Mouse (Mus musculus) 3T3-L1 (cell line): Measurements from ENCODE around the gene Rbm11.

ENCODE experiments used
- DNase-seq: peaks from one replicate; pipeline ENCODE4 v3.0.0-alpha.2; 2015; ENCODE audit warnings: low read depth, low spot score

Gene Rbm11

DNA sequence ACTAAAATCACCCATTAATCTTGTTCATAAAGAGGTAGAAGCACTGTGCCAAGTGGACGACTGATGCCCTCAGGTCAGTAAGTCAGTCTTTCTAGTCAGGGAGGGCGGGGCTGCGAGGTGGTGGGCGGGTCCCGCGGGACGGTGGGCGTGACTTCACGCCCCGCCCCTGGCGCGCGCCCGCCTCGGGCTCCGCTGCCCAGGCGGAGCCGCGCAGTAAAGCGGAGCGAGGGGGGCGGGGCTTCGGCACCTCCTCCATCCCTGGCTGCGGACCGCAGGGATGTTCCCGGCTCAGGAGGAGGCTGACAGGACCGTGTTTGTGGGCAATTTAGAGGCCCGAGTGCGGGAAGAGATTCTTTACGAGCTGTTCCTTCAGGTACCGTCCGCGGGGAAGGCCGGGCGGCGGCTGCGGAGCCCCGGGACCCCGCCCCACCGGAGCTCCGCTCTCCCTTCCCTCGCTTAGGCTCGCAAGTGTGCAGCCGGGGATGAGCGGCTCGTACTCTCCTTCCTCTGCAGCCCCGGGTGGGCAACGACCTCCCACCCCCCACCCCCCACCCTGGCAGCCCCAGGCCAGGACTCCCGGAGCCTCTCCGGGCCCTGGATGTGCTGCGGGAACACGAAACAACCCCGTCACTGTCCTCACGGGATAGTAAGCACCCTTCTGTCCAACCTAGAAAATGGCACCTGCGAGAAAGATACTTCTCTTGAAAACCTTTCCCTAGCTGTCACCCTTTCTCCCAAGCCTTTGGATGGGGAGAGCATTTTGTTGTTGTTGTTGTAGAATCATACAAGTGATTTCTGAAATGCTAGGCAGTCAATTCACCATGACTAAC, at the start of gene Rbm11:
Gene Rbm11, plus strand, starts transcription at position 174 of the 830 bp plus-strand sequence.
- DNase-seq = no peak

DNA sequence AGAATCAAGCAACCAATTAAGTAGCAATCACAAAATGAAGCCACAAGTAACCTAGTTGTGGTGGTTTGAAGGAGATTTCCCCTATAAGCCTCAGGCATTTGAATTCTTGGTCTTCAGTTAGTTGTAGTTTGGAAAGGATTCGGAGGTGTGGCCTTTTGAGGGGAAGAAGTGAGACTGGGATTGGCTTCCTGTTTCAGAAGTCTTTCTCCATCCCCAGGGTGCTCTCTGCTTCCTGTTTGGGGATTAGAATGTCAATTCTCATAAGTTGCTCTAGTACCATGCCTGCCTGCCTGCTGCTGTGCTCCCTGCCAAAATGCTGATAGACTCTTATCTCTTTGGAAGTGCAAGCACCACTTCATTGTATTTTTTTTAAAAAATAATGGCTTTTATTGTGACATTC, 47.3 kb upstream of the Rbm11 start:
- no peak for DNase-seq

DNA sequence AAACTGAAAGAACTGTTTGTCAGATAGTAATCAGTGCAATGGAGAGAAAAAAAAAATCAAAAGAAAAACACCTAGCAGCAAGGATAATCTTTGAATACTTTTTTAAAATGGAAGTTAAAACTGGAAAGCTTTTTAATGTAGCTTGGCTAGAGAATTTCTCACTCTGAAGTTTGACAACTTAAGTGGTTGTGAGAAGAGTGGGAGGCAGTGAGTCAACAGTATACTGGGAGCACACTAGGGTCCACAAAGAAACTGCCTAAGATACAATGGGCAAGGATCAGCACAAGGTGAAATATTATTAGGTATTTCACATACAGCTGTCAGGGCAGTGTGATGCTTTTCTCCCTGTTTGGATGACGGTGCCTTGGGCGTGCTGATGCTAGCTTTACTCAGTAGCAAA, 29.7 kb upstream of the Rbm11 start:
- no peak for DNase-seq

DNA sequence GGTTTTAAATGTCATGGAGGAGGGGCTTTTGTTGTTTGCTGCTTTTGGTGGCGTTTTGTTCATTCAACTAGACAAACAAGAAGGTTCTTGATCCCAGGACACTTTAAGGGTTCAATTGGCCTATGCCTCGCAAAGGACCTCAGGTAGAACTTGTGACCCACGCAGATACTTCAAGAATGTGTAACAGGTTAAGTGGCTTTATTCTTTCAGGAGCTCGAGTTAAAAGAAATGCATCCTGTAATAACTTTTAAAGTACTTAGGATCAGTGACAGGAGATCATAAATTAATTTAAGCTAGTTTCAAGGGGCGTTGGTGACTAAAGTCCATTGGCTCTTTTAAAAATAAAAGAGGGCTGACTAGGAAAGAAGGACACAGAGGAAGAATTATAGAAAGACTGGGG, 10.4 kb upstream of the Rbm11 start:
- no peak for DNase-seq

DNA sequence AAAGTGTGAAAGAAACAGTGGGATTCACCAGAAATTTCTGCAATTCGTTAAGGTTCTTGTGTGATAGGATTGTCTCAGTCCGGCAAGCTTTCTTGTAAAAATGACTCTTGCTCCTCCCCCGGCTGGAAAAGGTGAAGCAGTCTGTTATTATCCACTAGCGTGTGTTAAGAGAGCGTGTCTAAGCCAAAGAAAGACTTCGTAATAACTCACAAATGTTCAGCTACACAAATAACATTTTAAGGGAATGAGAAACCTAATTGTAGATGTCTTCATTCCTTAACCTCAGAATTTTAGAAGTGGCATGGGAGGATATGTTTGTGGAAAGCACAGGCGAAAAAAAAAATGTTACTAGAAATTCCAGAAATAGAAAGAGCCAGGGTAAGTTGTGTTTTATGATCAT, 6.7 kb upstream of the Rbm11 start, which contains the start of gene Lipi:
Gene Lipi, minus strand, starts transcription at position 101 of the 400 bp plus-strand sequence.
- DNase-seq = no peak

DNA sequence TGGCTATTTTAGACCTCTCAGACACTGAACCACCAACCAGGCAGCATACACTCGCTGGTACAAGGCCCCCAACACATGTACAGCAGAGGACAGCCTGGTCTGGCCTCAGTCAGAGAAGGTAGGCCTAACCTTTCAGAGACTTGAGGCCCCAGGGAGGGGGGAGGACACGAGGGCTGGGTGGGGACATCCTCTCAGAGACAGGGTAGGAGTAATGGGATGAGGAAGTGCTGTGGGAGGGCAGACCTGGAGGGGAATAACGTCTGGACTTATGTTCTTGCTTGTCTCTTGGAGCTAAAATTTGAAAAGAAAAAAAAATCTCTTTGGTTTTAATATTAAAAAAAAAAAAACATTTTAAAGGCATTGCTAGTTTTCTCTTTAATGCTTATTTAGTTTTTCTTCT, 6.2 kb upstream of the Rbm11 start:
- DNase-seq = no peak

DNA sequence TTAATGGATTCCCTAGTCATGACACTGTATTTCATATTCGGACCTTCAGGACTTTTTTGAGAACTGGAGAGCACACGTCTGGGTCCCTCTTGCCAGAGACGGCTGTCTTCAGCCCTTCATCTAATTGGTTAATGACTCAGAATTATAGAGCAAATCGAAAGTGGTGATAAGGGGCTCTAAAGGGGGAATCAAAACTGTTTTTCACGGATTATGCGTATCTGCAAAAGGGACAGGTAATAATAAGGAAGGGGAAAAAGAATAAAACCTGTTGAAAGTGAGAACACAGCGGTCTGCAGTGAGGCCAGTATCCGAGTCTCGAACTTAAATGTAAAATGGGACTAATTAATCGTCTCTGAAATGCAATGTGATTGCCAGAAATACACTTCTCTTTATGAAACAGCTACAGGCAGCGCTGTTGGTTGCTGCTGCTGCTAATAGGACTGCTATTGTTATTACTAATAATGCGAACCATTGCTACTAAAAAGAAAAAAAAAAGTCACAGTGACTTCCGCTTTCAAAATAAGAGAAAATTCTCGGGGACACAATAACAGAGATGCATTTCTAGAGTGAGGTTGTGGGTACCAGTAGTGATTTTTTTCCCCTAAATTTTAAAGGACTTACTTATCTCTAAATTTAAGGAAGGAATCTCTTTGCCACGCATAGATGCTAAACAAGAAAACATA, 998 bp downstream of the Rbm11 start:
- DNase-seq = no peak

DNA sequence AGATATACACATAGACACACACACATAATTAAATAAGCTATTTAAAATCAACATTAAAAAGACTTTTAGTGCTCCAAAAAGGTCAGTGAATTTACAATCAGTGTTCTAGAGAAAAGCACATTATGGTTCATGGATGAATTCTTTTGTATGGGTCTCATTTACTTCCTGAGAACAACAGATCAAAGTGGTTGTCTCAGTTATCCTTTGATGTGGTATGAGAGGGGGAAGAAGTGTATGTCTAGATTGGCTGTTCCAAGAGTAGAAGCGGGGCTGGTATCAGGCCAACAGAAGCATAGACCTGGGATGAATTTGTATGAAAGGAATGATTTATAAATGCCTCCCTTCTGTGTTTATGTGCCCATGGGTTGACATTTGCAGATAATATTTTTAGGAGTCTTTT, 13.8 kb downstream of the Rbm11 start:
- DNase-seq = no peak

DNA sequence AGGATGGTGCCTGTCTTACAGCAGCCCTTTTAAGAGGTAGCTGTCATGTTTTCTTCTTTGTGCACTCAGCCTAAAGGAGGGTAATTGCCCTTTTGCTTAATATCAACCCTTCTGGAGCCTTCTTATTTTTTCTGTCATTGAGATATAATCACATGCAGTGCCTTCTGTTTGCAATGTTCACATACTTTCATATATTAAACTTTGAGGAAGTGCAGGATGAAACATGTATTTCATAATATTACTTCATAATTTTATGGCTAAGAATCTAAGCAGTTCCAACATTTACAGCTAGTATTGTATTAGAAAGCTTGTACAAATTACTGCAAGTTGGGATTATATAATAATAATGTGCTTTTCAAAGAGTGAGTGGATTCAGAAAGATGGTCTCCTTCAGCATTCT, 19.9 kb downstream of the Rbm11 start:
- no peak for DNase-seq

DNA sequence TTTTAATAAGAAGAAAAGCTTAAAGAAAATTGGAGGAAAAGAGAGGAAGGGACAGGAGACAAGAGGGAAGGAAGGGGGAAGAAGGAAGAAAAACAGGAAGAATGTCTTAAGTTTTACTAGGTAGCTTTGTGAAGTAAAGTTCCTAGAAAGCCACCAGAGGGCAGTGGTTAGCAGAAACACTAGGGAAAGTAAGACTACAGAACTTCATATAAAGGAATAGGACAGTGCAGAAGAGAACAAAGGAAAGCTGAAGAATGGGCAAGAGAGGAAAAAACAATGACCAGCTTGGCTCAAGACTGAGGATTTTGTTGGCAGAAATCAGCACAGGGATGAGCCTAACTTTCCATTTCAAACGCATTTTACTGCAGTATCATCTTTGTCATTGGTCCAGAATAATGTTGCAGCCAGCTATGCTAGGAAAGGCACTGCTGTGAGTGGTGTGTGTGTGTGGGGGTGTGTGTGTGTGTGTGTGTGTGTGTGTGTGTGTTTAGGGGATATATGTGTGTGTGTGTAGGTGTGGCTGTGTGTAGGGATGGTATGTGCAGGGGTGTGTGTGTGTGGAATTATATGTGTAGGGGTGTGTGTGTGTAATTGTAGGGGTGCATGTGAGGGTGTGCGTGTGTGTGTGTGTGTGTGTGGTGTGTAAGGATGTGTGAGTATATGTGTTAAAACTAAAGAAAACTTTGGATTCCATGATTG, 25.2 kb downstream of the Rbm11 start:
- DNase-seq = peak; percentile 72

DNA sequence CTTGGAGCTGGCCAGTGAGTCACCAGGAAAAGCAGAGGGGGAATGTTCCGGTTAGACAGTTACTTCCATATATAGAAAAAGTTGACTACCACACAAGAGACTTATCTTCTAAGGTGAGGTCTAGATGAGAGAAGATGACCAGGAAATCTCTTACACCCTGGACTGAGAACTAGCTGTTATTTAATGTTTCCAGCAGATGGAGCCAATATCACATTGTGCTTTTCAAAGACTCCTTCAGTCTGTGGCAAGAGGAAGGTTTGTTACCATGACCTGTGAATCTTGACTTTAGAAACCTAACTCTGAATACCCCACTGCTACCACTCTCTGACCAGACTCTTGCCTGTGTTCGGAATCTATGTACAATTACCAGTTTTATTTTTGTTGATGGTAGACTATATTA, 35.2 kb downstream of the Rbm11 start:
- peak; percentile 4 for DNase-seq
